24 mouse cellular contexts compared by ENCODE assay signal in the genomic region with DNA sequence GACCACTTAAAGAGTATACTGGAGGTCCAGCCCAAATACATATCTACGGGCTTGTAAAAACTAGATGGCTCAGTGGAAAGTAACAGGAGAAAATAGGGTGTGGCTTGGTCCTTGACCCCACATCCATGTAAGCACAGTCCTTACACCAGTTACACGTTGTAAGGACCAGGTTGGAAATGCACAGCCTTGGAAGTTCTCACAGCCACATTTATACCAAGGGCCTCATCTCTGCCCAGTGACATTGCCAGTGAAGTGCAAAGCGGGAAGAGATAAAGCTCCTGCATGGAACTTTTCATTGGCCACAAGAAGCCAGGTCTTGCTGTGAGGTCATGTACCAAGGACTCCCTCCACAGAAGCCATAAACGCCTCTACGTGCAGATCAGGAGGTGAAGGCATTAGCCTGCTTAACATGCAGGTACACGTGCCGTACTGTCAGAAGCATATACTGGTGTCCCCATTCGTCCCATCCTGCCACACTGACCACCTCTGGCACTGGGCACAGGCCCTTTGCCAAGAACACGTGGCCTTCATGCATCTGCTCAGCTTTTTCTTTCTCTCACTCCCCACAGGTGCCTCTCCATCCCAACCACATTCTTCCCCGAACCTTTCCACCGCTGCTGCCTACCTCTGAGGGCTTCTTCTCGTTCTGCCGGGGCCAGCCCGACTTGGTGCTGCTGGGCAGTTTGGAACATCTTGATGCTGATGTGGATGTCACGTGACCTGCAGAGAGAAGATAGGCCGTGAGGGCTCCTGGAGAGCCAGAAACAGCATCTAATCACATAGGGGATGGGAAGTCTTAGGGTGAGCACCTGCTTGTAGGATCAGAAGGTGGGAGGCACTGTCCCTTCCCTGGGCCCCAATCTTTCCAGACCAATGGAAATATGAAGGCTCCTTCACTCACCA.
"Had no signal": no experiment of that assay in that cellular context is flagged by ENCODE, and none has a peak within 500 bp of the region (broad histone marks: within the 10 kb centered on the region; RNA-seq: fewer than 3 reads in every experiment).

No protein-coding gene starts in this region.

- H3K9ac ChIP-seq: heart, embryonic 12.5 days; hindbrain, embryonic 12.5 days; hindbrain, embryonic 14.5 days; intestine, embryonic 15.5 days; limb, embryonic 12.5 days; liver, embryonic 14.5 days had no signal

- H3K36me3 ChIP-seq: heart, embryonic 10.5 days; heart, embryonic 12.5 days; hindbrain, embryonic 10.5 days; hindbrain, embryonic 12.5 days; intestine, embryonic 15.5 days; limb, embryonic 10.5 days; limb, embryonic 12.5 days had no signal

- DNase-seq: gastrocnemius, adult 2 months; gastrocnemius, postnatal 10 days; gastrocnemius, postnatal 25 days; heart, adult 18-20 months; heart, postnatal 10 days; heart, postnatal 4 days; kidney, adult 18-20 months; kidney, adult 8-10 months; kidney, postnatal 10 days; kidney, postnatal 25 days; kidney, postnatal 4 days had no signal

- H3K4me1 ChIP-seq: hindbrain, embryonic 10.5 days had no signal

- H3K27me3 ChIP-seq: heart, embryonic 12.5 days; hindbrain, embryonic 12.5 days; intestine, embryonic 15.5 days; limb, embryonic 12.5 days had no signal

- H3K4me2 ChIP-seq: heart, embryonic 12.5 days; hindbrain, embryonic 12.5 days; hindbrain, embryonic 14.5 days; intestine, embryonic 15.5 days; limb, embryonic 12.5 days had no signal

- ATAC-seq: hindbrain, embryonic 16.5 days; inflammation-experienced regulatory T-cells, adult 6 months; intestine, embryonic 15.5 days had no signal

- H3K4me3 ChIP-seq: gastrocnemius, adult 2 months; heart, embryonic 10.5 days; heart, embryonic 12.5 days; hindbrain, embryonic 10.5 days; hindbrain, embryonic 12.5 days; intestine, embryonic 15.5 days; layer of hippocampus, adult 2 months; left cerebral cortex, adult 2 months; limb, embryonic 10.5 days; limb, embryonic 12.5 days had no signal

- H3K27ac ChIP-seq: gastrocnemius, adult 2 months; heart, embryonic 10.5 days; hindbrain, embryonic 10.5 days; hindbrain, embryonic 12.5 days; hindbrain, embryonic 14.5 days; intestine, embryonic 15.5 days; layer of hippocampus, adult 2 months; left cerebral cortex, adult 2 months; limb, embryonic 10.5 days; limb, embryonic 12.5 days; liver, embryonic 14.5 days had no signal

- H3K9me3 ChIP-seq: heart, embryonic 10.5 days; heart, embryonic 12.5 days; hindbrain, embryonic 10.5 days; hindbrain, embryonic 12.5 days; intestine, embryonic 15.5 days; limb, embryonic 10.5 days; limb, embryonic 12.5 days had no signal
